Mouse (Mus musculus): ENCODE measurements at regions not wholly inside any gene's neighbourhood (a gene's known extent, or its start where the extent isn't known, plus 50 kb on each side); places are given as distances from the start of the nearest gene placed in this dataset.

DNA sequence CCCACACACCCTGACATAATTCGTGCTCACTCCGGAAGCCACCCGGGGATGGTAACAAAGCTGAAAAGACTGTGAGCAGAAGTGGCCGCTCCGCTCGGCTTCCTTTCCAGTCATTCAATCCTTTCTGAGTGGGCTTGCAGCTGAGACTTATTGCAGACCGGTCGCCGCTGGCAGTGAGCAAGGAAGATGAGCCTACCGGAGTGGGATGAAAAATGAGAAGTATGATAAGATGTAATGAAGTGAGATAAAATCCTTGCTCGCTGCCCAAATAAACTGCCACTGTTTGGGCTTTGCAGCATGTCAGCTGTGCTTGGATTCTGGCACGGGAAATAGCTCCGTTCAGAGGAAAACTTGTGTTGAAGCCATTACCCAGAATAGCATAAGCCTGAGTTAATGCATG is 82.7 kb upstream of the Lingo2 start:
- peak; percentile 41 for DNase-seq

Measured in right cerebral cortex, adult 18-20 months (tissue).